Mouse (Mus musculus): Measurements from ENCODE around the gene Cpsf3.

- TF ChIP-seq GATA1 (IDR thresholded peaks at IDR 0.05; ENCODE audit: borderline replicate concordance, low read length) (no peak), FLI1 (IDR thresholded peaks at IDR 0.05; ENCODE audit: low read length) (no peak)
Measured at GRCm38 (mm10) chr12:21247711-21248392, 37.3 kb upstream of the Cpsf3 start.

Measured in megakaryocyte, embryonic 14.5 days (primary cell).